Mouse (Mus musculus): ENCODE measurements around the gene Znrf1.

- peak; percentile 58 for TF ChIP-seq POLR2A (IDR thresholded peaks at IDR 0.05; ENCODE audit: low read depth, low read length)
- TF ChIP-seq CTCF (IDR thresholded peaks at IDR 0.05; ENCODE audit: borderline replicate concordance, insufficient read depth, low read length) = peak; percentile 48; the same call in 1 of the 2 replicates
Measured at GRCm38 (mm10) chr8:111536031-111536977, at the start of gene Znrf1.

Measured in embryonic fibroblast, embryonic 13.5 days (primary cell).